Mouse (Mus musculus) cerebellum, adult 2 months (tissue): Measurements from ENCODE around the gene Srgap2.

ENCODE experiments used
- CTCF ChIP-seq: fragments of 200-500 bp; IDR thresholded peaks from 2 replicates; pipeline ENCODE4 v1.5.1; 2011; ENCODE audit warnings: low read depth, mild to moderate bottlenecking, control low read depth, low read length, moderate library complexity, borderline replicate concordance; ENCODE audit not compliant: insufficient read depth
- POLR2A ChIP-seq: fragments of 200-500 bp; IDR thresholded peaks from 2 replicates; pipeline ENCODE4 v1.6.1; 2011; ENCODE audit warnings: low read length, control low read depth, borderline replicate concordance; ENCODE audit not compliant: insufficient read depth

- TF ChIP-seq POLR2A (no peak), CTCF (no peak)
Measured at GRCm38 (mm10) chr1:131539771-131540170, 12.6 kb upstream of the Srgap2 start.
